Mouse (Mus musculus): ENCODE results near the gene Treml4.

Treml4 gene

GRCm38 (mm10) chr17:48274098-48274497, 10.0 kb downstream of the Treml4 start:
- peak; percentile 54 for DNase-seq (ENCODE audit: extremely low read depth, low read depth)

GRCm38 (mm10) chr17:48274885-48275284, 10.8 kb downstream of the Treml4 start:
- peak; percentile 79 for DNase-seq (ENCODE audit: extremely low read depth, low read depth)

GRCm38 (mm10) chr17:48275736-48276135, 11.6 kb downstream of the Treml4 start:
- no peak for DNase-seq (ENCODE audit: extremely low read depth, low read depth)

GRCm38 (mm10) chr17:48278381-48278780, 14.3 kb downstream of the Treml4 start:
- DNase-seq (ENCODE audit: extremely low read depth, low read depth), result no peak

GRCm38 (mm10) chr17:48279002-48279401, 14.9 kb downstream of the Treml4 start:
- no peak for DNase-seq (ENCODE audit: extremely low read depth, low read depth)

GRCm38 (mm10) chr17:48280943-48281738, 17.0 kb downstream of the Treml4 start:
- DNase-seq (ENCODE audit: extremely low read depth, low read depth), result no peak

GRCm38 (mm10) chr17:48281739-48282085, 17.6 kb downstream of the Treml4 start:
- no peak for DNase-seq (ENCODE audit: extremely low read depth, low read depth)

- no peak for DNase-seq (ENCODE audit: extremely low read depth, low read depth)
Measured at GRCm38 (mm10) chr17:48286765-48287164, 22.7 kb downstream of the Treml4 start.

GRCm38 (mm10) chr17:48287276-48287675, 23.2 kb downstream of the Treml4 start:
- no peak for DNase-seq (ENCODE audit: extremely low read depth, low read depth)

GRCm38 (mm10) chr17:48293500-48294194, 29.6 kb downstream of the Treml4 start:
- DNase-seq (ENCODE audit: extremely low read depth, low read depth), result no peak

GRCm38 (mm10) chr17:48299203-48299602, 35.1 kb downstream of the Treml4 start, which contains the start of gene Treml2:
Gene Treml2 (plus strand): TSS chr17:48299498.
- peak; percentile 93 for DNase-seq (ENCODE audit: extremely low read depth, low read depth)

GRCm38 (mm10) chr17:48299756-48300155, 35.7 kb downstream of the Treml4 start:
- DNase-seq (ENCODE audit: extremely low read depth, low read depth), result no peak

GRCm38 (mm10) chr17:48300199-48300598, 36.1 kb downstream of the Treml4 start:
- DNase-seq (ENCODE audit: extremely low read depth, low read depth), result peak; percentile 80

GRCm38 (mm10) chr17:48300861-48301260, 36.8 kb downstream of the Treml4 start:
- peak; percentile 76 for DNase-seq (ENCODE audit: extremely low read depth, low read depth)

- no peak for DNase-seq (ENCODE audit: extremely low read depth, low read depth)
Measured at GRCm38 (mm10) chr17:48301792-48302191, 37.7 kb downstream of the Treml4 start.

GRCm38 (mm10) chr17:48312124-48312523, 48.0 kb downstream of the Treml4 start:
- no peak for DNase-seq (ENCODE audit: extremely low read depth, low read depth)

GRCm38 (mm10) chr17:48315905-48316579, 51.9 kb downstream of the Treml4 start, which contains the start of gene B430306N03Rik:
Gene B430306N03Rik (plus strand): TSS chr17:48316141.
- DNase-seq (ENCODE audit: extremely low read depth, low read depth), result peak; percentile 38

- DNase-seq (ENCODE audit: extremely low read depth, low read depth), result no peak
Measured at GRCm38 (mm10) chr17:48318686-48319085, 54.6 kb downstream of the Treml4 start.

GRCm38 (mm10) chr17:48321279-48321678, 57.2 kb downstream of the Treml4 start:
- DNase-seq (ENCODE audit: extremely low read depth, low read depth), result no peak

GRCm38 (mm10) chr17:48323236-48323635, 59.1 kb downstream of the Treml4 start:
- no peak for DNase-seq (ENCODE audit: extremely low read depth, low read depth)

GRCm38 (mm10) chr17:48324258-48324657, 60.2 kb downstream of the Treml4 start:
- DNase-seq (ENCODE audit: extremely low read depth, low read depth), result no peak

Measured in MEL-GATA-1-ER (cell line).